Mouse (Mus musculus): ENCODE measurements around the gene Snrnp25. TPM values are rescaled to one million over a fixed set of nuclear protein-coding genes. Genes with fewer than 3 reads are reported as not detected.
A peak's percentile ranks its signal among the peaks of the same experiment; 100 is the strongest.

Gene Snrnp25
- polyA plus RNA-seq, 1 experiment from 2014 or later = 50.5 TPM

DNA sequence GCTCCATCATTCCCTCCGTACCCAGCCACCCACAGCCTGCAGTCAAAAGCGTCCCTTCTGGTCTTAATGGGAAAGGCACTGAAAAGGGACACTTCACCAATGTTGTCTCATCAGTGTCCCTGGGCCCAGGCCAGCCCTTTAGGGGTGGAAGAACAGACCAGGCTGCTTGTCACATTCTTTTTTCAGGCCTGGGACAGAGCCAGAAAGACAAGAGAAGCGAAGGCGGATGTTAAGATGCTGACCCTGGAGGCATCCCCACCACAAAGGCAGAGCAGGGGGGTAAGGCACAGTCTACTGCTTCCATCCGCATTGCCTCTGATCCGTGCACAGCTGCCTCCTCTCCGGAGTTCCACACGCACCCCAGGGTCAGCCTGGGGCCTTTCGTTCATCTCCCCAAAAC lies 15.1 kb upstream of the Snrnp25 start:
- no peaks in the 10 kb centered on the region for H3K9me3 ChIP-seq (ENCODE audit: control insufficient read depth, low read length)
- no peaks in the 10 kb centered on the region for H3K36me3 ChIP-seq (ENCODE audit: control insufficient read depth, insufficient read depth, low read length)
- no peak overlapping the region for H3K4me3 ChIP-seq (ENCODE audit: low read depth, low read length)
- no peak overlapping the region for H3K9ac ChIP-seq (ENCODE audit: low read length)
- no peaks in the 10 kb centered on the region for H3K4me1 ChIP-seq (replicated peaks; ENCODE audit: control insufficient read depth, insufficient read depth)
- H3K4me2 ChIP-seq (replicated peaks; ENCODE audit: low read depth) = no peak overlapping the region
- H3K27ac ChIP-seq (replicated peaks) = no peak overlapping the region
- H3K27me3 ChIP-seq (ENCODE audit: control insufficient read depth, insufficient read depth, low read length) = no peaks in the 10 kb centered on the region
- TF ChIP-seq EP300 (optimal IDR thresholded peaks at IDR 0.05) (no peak), CTCF (IDR thresholded peaks at IDR 0.05; ENCODE audit: low read depth) (no peak)
- no peak for ATAC-seq (ENCODE audit: low FRiP score, low TSS enrichment)
- 83% methylated on average over 9 of the region's 9 CpGs for WGBS
- no peak for DNase-seq (ENCODE audit: low spot score)

DNA sequence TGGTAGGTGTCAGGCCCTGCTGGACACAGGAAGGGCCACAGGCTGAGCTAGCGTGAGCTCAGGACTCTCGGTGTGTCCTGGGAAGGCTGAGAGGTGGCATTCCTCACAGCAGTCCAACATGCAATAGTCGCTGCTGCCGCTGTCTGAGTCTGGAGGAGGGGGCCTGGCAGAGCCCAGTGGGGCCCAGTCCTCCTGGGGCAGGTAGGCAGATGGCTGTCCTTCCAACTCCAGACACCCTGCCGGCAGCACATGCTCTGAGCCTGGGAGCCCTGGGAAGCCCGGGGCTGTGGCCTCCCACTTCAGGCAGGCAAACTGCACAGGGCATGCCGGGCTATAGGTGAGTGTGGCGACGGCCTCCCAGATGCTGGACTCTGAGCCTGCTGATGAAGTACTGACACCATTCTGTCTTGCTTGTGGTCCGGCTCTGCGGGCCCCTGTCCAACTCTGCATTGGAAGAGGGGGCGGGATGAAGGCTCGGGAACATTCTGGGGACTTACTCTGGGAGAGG lies 14.6 kb upstream of the Snrnp25 start:
- ATAC-seq (ENCODE audit: low FRiP score, low TSS enrichment) = peak; percentile 36; the same call in 1 of the 2 replicates
- no peak for DNase-seq (ENCODE audit: low spot score)
- no peak for TF ChIP-seq CTCF (IDR thresholded peaks at IDR 0.05; ENCODE audit: low read depth)
- no peak for TF ChIP-seq EP300 (optimal IDR thresholded peaks at IDR 0.05)

DNA sequence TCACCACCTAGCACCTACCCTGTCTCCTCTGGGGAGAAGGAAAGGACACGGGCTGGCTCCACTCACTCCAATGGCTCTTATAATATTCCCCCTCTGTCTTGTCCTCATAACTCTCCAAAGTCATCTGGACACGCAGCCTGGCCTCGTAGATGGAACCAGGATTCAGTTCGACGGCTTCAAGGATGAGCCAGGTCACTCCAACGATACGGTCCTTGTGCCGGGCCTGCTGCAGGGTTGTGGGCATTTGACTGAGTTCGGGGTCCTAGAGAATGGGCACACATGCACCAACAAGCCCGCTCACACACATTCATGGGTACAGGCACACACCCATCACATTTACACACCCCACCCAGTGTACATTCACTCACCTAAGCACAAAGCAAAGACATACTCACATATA lies 12.1 kb upstream of the Snrnp25 start:
- H3K9me3 ChIP-seq (ENCODE audit: control insufficient read depth, low read length) = no peaks in the 10 kb centered on the region
- DNase-seq (ENCODE audit: low spot score) = no peak
- no peak overlapping the region for H3K9ac ChIP-seq (ENCODE audit: low read length)
- no peak overlapping the region for H3K4me2 ChIP-seq (replicated peaks; ENCODE audit: low read depth)
- H3K4me3 ChIP-seq (ENCODE audit: low read depth, low read length) = no peak overlapping the region
- no peaks in the 10 kb centered on the region for H3K36me3 ChIP-seq (ENCODE audit: control insufficient read depth, insufficient read depth, low read length)
- WGBS = 73% methylated on average over 10 of the region's 10 CpGs
- H3K27me3 ChIP-seq (ENCODE audit: control insufficient read depth, insufficient read depth, low read length) = no peaks in the 10 kb centered on the region
- no peak for ATAC-seq (ENCODE audit: low FRiP score, low TSS enrichment)
- H3K27ac ChIP-seq (replicated peaks) = no peak overlapping the region
- H3K4me1 ChIP-seq (replicated peaks; ENCODE audit: control insufficient read depth, insufficient read depth) = no peaks in the 10 kb centered on the region
- no peak for TF ChIP-seq CTCF (IDR thresholded peaks at IDR 0.05; ENCODE audit: low read depth)
- TF ChIP-seq EP300 (optimal IDR thresholded peaks at IDR 0.05) = no peak

More for the DNA sequence above, 14.6 kb upstream of the Snrnp25 start:
- no peaks in the 10 kb centered on the region for H3K27me3 ChIP-seq (ENCODE audit: control insufficient read depth, insufficient read depth, low read length)
- H3K36me3 ChIP-seq (ENCODE audit: control insufficient read depth, insufficient read depth, low read length) = no peaks in the 10 kb centered on the region
- 76% methylated on average over 13 of the region's 13 CpGs for WGBS
- no peak overlapping the region for H3K27ac ChIP-seq (replicated peaks)
- H3K4me3 ChIP-seq (ENCODE audit: low read depth, low read length) = no peak overlapping the region
- H3K9ac ChIP-seq (ENCODE audit: low read length) = no peak overlapping the region
- H3K4me2 ChIP-seq (replicated peaks; ENCODE audit: low read depth) = no peak overlapping the region
- H3K4me1 ChIP-seq (replicated peaks; ENCODE audit: control insufficient read depth, insufficient read depth) = no peaks in the 10 kb centered on the region
- no peaks in the 10 kb centered on the region for H3K9me3 ChIP-seq (ENCODE audit: control insufficient read depth, low read length)

DNA sequence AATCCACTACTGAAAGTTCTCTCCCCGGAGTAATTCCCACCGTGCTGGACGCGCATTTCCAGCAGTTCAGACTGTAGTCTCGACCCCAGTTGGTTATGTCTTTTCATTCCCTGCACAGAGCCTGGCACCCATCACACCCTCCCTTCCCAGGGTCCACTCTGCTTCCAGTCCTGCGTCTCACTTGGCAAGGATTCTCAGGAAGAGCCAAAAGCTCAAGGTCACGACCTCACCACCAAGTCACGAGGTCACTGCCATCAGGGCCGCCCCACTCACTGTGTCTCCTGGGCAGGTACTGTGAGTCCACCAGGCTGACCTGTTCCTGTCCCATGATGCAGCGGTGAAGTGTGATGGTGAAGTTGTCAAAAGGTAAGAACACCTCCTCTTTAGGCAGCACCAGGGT lies 11.1 kb upstream of the Snrnp25 start:
- Histone ChIP-seq H3K9me3 (ENCODE audit: control insufficient read depth, low read length) (no peaks in the 10 kb centered on the region), H3K27me3 (ENCODE audit: control insufficient read depth, insufficient read depth, low read length) (no peaks in the 10 kb centered on the region), H3K36me3 (ENCODE audit: control insufficient read depth, insufficient read depth, low read length) (no peaks in the 10 kb centered on the region), H3K4me2 (replicated peaks; ENCODE audit: low read depth) (no peak overlapping the region), H3K27ac (replicated peaks) (no peak overlapping the region), H3K9ac (ENCODE audit: low read length) (no peak overlapping the region), H3K4me3 (ENCODE audit: low read depth, low read length) (no peak overlapping the region), H3K4me1 (replicated peaks; ENCODE audit: control insufficient read depth, insufficient read depth) (no peaks in the 10 kb centered on the region)
- 82% methylated on average over 10 of the region's 10 CpGs for WGBS
- no peak for ATAC-seq (ENCODE audit: low FRiP score, low TSS enrichment)
- no peak for DNase-seq (ENCODE audit: low spot score)
- TF ChIP-seq CTCF (IDR thresholded peaks at IDR 0.05; ENCODE audit: low read depth) (no peak), EP300 (optimal IDR thresholded peaks at IDR 0.05) (no peak)

DNA sequence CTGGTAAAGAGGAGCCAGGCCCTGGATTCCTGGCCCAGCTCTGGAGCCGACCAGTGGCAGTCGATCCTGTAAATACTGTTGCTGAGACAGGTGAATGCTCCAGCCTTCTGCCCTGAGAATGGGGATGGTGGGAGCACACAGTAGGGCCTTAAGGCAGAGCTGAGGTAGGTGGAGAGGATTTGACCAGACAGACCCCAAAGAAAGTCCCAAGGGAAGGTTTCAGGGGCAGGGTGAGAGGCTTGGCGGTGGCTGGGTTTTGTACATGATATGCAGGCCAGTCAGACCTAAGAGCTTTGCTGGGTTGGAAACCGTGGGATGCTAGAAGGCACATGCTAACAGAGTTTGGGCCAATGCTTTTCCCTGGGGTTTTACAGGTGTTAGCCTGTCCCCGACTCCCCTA lies 10.6 kb upstream of the Snrnp25 start:
- H3K9ac ChIP-seq (ENCODE audit: low read length) = no peak overlapping the region
- no peak for TF ChIP-seq CTCF (IDR thresholded peaks at IDR 0.05; ENCODE audit: low read depth)
- no peak for TF ChIP-seq EP300 (optimal IDR thresholded peaks at IDR 0.05)
- H3K27ac ChIP-seq (replicated peaks) = no peak overlapping the region
- 72% methylated on average over 5 of the region's 5 CpGs for WGBS
- H3K36me3 ChIP-seq (ENCODE audit: control insufficient read depth, insufficient read depth, low read length) = no peaks in the 10 kb centered on the region
- H3K9me3 ChIP-seq (ENCODE audit: control insufficient read depth, low read length) = no peaks in the 10 kb centered on the region
- no peak overlapping the region for H3K4me2 ChIP-seq (replicated peaks; ENCODE audit: low read depth)
- H3K4me3 ChIP-seq (ENCODE audit: low read depth, low read length) = no peak overlapping the region
- no peak for ATAC-seq (ENCODE audit: low FRiP score, low TSS enrichment)
- H3K27me3 ChIP-seq (ENCODE audit: control insufficient read depth, insufficient read depth, low read length) = no peaks in the 10 kb centered on the region
- no peak for DNase-seq (ENCODE audit: low spot score)
- H3K4me1 ChIP-seq (replicated peaks; ENCODE audit: control insufficient read depth, insufficient read depth) = no peaks in the 10 kb centered on the region

DNA sequence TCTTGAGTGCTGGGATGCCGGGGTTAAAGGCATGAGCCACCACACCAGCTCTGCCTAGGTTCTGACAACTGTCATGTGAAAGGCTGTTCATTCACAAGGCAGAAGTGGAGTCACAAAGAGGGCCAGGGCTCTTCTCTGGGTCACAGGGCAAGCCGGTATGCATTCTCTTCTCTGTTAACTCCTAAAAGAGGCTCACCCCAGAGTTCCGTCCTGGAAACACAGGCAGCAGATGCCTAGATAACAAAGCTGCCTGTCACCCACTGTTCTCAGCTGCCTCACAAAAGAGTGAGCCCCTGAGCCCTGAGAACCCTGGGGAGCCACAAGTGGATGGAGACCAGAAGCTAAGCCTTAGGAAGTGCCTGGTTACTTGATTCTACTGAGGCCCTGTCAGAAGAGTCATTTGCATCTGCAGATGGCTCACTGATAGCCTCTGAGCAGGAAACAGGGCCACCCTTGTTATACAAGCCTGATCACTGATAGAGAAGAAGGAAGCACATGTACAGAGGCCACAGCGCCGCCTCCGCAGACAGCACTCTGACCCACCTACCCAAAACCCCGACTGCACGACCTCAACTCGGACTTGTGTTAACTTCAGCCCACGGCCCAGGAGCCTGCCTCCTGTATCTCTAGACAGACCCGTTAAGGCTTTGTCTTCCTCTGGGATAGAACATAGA lies 9.2 kb upstream of the Snrnp25 start:
- no peaks in the 10 kb centered on the region for H3K4me1 ChIP-seq (replicated peaks; ENCODE audit: control insufficient read depth, insufficient read depth)
- 0 out of 2 replicates have a peak, but pooled peaks have one; percentile 19 for ATAC-seq (ENCODE audit: low FRiP score, low TSS enrichment)
- 35% methylated on average over 11 of the region's 11 CpGs for WGBS
- H3K27ac ChIP-seq (replicated peaks) = no peak overlapping the region
- no peaks in the 10 kb centered on the region for H3K27me3 ChIP-seq (ENCODE audit: control insufficient read depth, insufficient read depth, low read length)
- H3K9me3 ChIP-seq (ENCODE audit: control insufficient read depth, low read length) = no peaks in the 10 kb centered on the region
- H3K4me3 ChIP-seq (ENCODE audit: low read depth, low read length) = no peak overlapping the region
- TF ChIP-seq CTCF (IDR thresholded peaks at IDR 0.05; ENCODE audit: low read depth) (no peak), EP300 (optimal IDR thresholded peaks at IDR 0.05) (no peak)
- H3K9ac ChIP-seq (ENCODE audit: low read length) = no peak overlapping the region
- no peak for DNase-seq (ENCODE audit: low spot score)
- H3K4me2 ChIP-seq (replicated peaks; ENCODE audit: low read depth) = no peak overlapping the region
- no peaks in the 10 kb centered on the region for H3K36me3 ChIP-seq (ENCODE audit: control insufficient read depth, insufficient read depth, low read length)
